Mouse (Mus musculus) liver, adult (tissue): ENCODE measurements at regions not wholly inside any gene's neighbourhood (a gene's known extent, or its start where the extent isn't known, plus 50 kb on each side); places are given as distances from the start of the nearest gene placed in this dataset.

Source experiments
- GATA4 ChIP-seq: IDR thresholded peaks from 2 replicates; pipeline ENCODE4 v1.6.1; 2014; ENCODE audit warnings: mild to moderate bottlenecking, low read length; ENCODE audit not compliant: insufficient replicate concordance

DNA sequence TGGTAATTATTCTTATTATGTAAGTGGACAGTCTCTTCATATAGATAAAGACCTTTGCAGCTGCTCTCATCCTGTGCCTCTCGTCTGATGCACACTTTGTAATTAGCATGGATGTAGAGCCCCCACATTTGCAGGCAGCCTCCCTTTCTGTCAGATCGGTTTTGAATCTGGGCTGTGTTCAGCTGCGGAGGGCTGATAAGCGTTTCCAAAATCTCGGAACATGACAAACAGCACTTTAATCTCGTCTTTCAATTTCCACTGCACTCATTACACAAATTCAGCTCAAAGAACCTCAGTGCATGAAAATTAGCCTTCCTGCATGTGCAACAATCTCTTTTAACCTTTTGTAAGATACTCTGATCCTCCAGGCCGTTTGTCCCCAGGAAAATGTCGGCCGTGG, 246.7 kb downstream of the Rnd3 start:
- TF ChIP-seq GATA4: no peak

GRCm38 (mm10) chr2:50888992-50889391, 259.9 kb downstream of the Rnd3 start:
- no peak for TF ChIP-seq GATA4

- TF ChIP-seq GATA4: no peak
These were observed 261.0 kb downstream of the Rnd3 start for GRCm38 (mm10) chr2:50887954-50888353.

GRCm38 (mm10) chr2:50885924-50886315, 263.0 kb downstream of the Rnd3 start:
- no peak for TF ChIP-seq GATA4

GRCm38 (mm10) chr2:50885280-50885923, 263.5 kb downstream of the Rnd3 start:
- no peak for TF ChIP-seq GATA4

DNA sequence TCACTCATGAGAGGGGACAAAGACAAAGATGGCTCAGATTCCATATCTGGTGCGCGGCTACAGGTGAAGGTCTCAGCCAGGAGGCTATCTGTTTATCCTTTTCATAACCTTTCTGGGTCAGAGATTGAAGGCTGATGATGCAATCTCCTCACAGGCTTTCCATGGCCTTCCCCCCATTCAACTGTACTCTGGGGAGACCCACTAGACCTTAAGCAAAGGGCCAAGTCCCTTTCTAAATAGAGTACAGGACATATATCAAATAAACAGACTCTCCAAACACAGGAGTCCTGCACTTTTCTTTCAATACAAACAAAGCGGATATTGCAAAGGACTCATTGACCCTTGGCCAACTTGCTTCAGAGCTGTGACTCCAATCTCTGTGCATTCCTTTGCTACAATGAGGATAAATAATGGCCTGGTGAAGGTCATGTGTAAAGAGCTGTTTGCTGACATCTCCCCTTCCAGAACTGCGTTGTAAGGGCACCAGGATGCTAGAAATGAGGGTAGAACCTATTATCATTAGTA, 267.3 kb downstream of the Rnd3 start:
- TF ChIP-seq GATA4: no peak

- no peak for TF ChIP-seq GATA4
These were observed 268.1 kb downstream of the Rnd3 start for GRCm38 (mm10) chr2:50880806-50881205.

GRCm38 (mm10) chr2:50877716-50878115, 271.2 kb downstream of the Rnd3 start:
- TF ChIP-seq GATA4: no peak

DNA sequence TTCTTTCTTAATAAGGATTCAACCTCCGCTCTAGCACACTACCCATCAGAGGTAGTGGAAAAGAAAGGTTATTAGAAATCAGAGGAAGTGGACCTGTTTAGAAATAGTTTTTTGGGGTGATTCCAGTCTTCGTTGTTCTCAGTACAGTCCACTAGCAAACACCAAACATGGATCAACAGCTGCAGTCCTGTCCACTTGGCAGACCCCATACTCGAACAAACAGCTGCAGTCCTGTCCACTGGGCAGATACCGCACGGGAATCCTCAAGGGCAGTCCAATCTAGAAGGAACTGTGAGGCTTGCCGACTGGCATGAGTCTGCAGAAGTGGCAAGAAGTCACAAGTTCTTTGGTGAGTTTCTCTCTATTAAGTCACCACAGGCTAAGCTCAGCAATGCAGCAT, 273.8 kb downstream of the Rnd3 start:
- TF ChIP-seq GATA4: no peak

GRCm38 (mm10) chr2:50853538-50854244, 295.2 kb downstream of the Rnd3 start:
- no peak for TF ChIP-seq GATA4

GRCm38 (mm10) chr2:50852413-50852919, 296.4 kb downstream of the Rnd3 start:
- no peak for TF ChIP-seq GATA4

DNA sequence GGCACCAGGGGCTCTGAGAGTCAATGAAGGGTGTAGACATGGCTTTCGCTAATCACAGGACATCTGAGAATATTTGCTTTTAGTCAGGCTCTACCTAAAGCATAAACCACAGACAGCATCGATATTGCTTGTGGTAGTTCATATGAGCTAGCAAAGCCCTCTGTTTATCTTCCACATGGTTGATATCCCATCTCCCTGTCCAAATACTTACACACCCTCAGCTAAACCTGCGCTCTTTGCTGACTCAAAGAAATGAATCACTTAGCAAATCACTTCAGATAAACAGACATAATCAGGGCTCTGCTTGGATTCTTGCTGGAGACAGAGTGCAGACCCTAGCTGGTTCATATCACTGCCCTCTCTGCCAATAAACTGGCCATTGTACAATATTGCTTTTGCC, 298.8 kb downstream of the Rnd3 start:
- no peak for TF ChIP-seq GATA4

- no peak for TF ChIP-seq GATA4
These were observed 307.0 kb downstream of the Rnd3 start for GRCm38 (mm10) chr2:50841881-50842280.

- no peak for TF ChIP-seq GATA4
These were observed 313.2 kb downstream of the Rnd3 start for GRCm38 (mm10) chr2:50835511-50836320.

- TF ChIP-seq GATA4: no peak
These were observed 315.1 kb downstream of the Rnd3 start for GRCm38 (mm10) chr2:50833791-50834190.

DNA sequence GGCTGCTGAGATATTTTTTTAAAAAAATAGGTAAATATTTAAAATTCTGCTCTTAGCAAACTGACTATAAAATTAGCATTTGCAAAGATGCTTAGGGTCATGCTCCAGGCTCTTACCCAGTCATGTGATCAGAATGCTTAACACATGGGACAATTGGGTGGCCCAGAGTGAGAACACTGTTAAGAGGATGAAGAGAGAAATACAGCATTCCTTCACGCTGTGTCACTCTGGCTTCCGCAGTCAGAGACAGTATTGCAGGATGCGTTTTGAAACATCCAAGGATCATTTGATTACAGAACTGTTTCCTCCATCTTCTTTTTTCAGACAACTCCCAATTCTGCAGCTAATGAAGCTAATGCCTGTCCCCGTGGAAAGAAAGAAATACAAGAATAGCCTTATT, 316.4 kb downstream of the Rnd3 start:
- no peak for TF ChIP-seq GATA4

DNA sequence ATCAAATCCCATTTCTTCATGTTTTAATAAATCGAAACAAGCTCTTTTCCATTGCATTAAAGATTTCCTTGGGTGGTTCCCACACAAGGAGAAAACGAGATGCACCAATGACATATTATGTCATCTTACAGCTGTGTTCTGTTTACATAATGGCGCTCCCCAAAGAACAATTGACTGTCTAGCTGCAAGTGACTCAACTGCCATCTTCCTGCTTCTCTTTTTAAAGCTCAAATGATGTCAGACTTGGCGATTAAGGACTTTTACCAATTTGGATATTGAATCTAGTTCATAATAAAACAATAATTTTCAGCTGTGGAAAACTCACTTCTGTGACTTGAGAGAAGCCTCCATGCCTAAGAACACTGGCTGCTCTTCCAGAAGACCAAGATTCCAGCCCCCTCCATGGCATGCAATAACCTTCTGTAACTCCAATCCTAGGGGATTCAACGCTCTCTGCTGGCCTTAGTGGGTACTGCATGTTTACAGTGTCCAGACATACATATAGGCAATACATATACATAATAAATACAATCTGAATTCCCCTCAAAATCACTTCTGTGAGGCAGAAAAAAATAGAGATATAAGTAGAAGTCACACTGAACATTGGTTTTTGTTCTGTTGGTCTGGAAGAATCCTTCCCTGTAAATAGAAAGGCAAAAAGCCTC, 318.7 kb downstream of the Rnd3 start:
- TF ChIP-seq GATA4: no peak
